Mouse (Mus musculus) testis, adult 2 months (tissue): ENCODE data around the gene Sh3bp4.

Experiments
- CTCF ChIP-seq: fragments of 200-500 bp; IDR thresholded peaks from 2 replicates; pipeline ENCODE4 v1.5.1; 2012; ENCODE audit warnings: low read depth, mild to moderate bottlenecking, inconsistent platforms, low read length, moderate library complexity; ENCODE audit not compliant: control insufficient read depth, insufficient read depth, insufficient replicate concordance
- POLR2A ChIP-seq: fragments of 200-500 bp; IDR thresholded peaks from 2 replicates; pipeline ENCODE4 v1.6.1; 2012; ENCODE audit warnings: low read depth, mild to moderate bottlenecking, inconsistent platforms, low read length, moderate library complexity; ENCODE audit not compliant: control insufficient read depth

DNA sequence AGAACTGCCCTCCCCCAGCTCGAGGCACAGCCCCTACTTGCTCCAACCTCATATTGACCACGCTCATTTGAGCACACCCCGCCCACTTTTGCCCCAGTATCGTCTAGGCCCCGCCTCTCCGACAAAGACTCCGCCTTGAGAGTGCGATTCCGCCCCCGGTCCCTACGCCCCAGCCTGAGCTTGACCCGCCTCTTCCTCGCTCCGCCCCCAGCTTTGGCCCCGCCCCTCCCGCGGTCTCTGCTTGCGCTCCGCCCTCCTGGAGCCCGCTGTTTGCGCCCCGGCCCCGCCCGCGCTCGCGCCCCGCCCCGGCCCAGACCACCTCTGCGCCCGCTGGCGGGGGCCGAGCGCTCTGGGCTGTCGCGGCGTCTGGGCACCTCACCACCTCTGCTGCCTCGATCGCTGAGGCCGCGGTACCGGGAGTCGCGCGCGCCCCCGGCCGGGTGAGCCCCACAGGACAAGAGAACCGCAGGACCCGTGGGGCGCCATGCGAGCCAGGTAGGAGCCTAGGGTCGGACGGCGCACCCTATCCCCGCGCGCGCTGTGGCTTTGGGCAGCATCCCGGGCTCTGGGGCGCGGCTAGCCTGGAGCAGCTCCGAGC, at the start of gene Sh3bp4:
- TF ChIP-seq CTCF = no peak
- no peak for TF ChIP-seq POLR2A
